Comparison of ENCODE assay signal across 10 mouse cellular contexts in the genomic region with DNA sequence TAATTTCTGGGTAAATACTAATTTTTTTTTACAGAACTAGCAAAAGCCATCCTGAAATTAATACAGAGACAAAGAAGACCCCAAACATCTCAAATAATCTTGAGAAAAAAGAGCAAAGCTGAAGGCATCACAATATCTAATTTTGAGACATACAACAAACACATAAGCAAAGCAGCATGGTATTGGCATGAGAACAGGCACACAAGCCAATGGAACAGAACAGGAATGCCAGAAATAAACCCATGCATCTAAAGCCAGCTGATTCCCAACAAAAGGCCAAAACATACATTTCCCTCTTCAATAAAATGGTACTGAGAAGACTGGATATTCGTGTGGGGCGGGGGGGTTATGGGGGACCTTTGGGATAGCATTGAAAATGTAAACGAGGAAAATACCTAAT.
DNase-seq lines count a peak whose midpoint lies in the region.
"Had no signal": no experiment of that assay in that cellular context is flagged by ENCODE, and none has a peak within 500 bp of the region (broad histone marks: within the 10 kb centered on the region; RNA-seq: fewer than 3 reads in every experiment).

No protein-coding gene starts in this region.

- intact Hi-C loops in heart, postnatal 36 days (cut with DNase I) = no loop called here

- DNase-seq in cerebellum, adult 9-10 months = peak; percentile 64
- DNase-seq in cerebellum, postnatal 4 days (ENCODE audit: low spot score in 2 of 2) = no peak
- peak; percentile 39 to 46 for DNase-seq in cerebellum, postnatal 10 days
- DNase-seq in cerebellum, adult 11 months = no peak
- no peak for DNase-seq in heart, postnatal 36 days
- DNase-seq: adrenal gland, adult 2 months; adrenal gland, postnatal 10 days; adrenal gland, postnatal 25 days; cerebellum, adult 8-10 months; forebrain, postnatal 0 days had no signal

Comparison
In these comparisons a context has a peak if more than half of its experiments do, and no peak if none do; other contexts are left out.
1. DNase-seq: peak in cerebellum, adult 9-10 months (single experiment) and cerebellum, postnatal 10 days (2 of 2); none in cerebellum, postnatal 4 days (0 of 2), cerebellum, adult 11 months (single experiment) and heart, postnatal 36 days (0 of 2).